Mouse (Mus musculus): ENCODE measurements around the gene Rpa2. TPM values are rescaled to one million over a fixed set of nuclear protein-coding genes. Genes with fewer than 3 reads are reported as not detected.
A peak's percentile ranks its signal among the peaks of the same experiment; 100 is the strongest.

The Rpa2 gene
- polyA plus RNA-seq, 1 experiment from 2014 or later, result 85.0 TPM

GRCm38 (mm10) chr4:132804331-132804730, 36.2 kb downstream of the Rpa2 start:
- Histone ChIP-seq H3K4me1 (replicated peaks) (peaks cover 17% of the 10 kb centered on the region), H3K27me3 (replicated peaks) (no peaks in the 10 kb centered on the region), H3K9ac (no peak overlapping the region), H3K4me2 (no peak overlapping the region), H3K9me3 (replicated peaks) (no peaks in the 10 kb centered on the region), H3K4me3 (no peak overlapping the region), H3K27ac (ENCODE audit: poor library complexity, severe bottlenecking) (no peak overlapping the region), H3K36me3 (no peaks in the 10 kb centered on the region)
- WGBS, result 84% methylated on average over 6 of the region's 6 CpGs
- no peak for ATAC-seq (ENCODE audit: insufficient number of reproducible peaks, low FRiP score)

GRCm38 (mm10) chr4:132805146-132805545, 37.0 kb downstream of the Rpa2 start:
- Histone ChIP-seq H3K27ac (ENCODE audit: poor library complexity, severe bottlenecking) (no peak overlapping the region), H3K4me2 (no peak overlapping the region), H3K9ac (no peak overlapping the region), H3K4me1 (replicated peaks) (peaks cover 21% of the 10 kb centered on the region), H3K9me3 (replicated peaks) (no peaks in the 10 kb centered on the region), H3K36me3 (no peaks in the 10 kb centered on the region), H3K27me3 (replicated peaks) (no peaks in the 10 kb centered on the region), H3K4me3 (no peak overlapping the region)
- ATAC-seq (ENCODE audit: insufficient number of reproducible peaks, low FRiP score), result no peak
- WGBS, result 74% methylated on average over 5 of the region's 5 CpGs

DNA sequence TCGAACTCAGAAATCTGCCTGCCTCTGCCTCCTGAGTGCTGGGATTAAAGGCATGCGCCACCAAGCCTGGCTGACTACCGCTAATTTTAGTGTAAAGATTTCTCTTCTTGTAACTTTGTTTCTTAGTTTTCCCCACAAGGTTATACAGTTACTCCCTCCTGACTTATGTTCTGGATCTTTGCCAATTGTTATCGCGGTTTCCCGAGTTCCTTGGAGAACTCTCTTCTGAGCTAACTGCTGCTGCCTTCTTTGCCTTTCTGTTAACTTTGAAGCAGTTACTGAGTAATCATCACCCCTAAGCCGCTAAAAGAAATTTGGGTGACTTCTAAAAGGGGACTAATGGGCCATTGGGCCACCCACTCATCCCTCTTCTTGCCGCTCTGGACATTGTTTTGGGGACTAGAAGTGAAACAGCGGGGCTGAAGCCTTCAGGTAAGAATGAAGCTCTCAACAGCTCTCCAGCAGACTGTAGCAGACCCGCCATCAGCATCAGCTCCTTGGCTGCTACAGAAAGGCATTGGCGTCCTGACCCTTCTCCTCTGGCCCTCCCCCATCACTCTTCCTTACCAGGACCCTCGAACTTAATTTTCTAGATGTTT, 37.6 kb downstream of the Rpa2 start:
- WGBS, result 56% methylated on average over 12 of the region's 12 CpGs
- H3K4me2 ChIP-seq, result no peak overlapping the region

DNA sequence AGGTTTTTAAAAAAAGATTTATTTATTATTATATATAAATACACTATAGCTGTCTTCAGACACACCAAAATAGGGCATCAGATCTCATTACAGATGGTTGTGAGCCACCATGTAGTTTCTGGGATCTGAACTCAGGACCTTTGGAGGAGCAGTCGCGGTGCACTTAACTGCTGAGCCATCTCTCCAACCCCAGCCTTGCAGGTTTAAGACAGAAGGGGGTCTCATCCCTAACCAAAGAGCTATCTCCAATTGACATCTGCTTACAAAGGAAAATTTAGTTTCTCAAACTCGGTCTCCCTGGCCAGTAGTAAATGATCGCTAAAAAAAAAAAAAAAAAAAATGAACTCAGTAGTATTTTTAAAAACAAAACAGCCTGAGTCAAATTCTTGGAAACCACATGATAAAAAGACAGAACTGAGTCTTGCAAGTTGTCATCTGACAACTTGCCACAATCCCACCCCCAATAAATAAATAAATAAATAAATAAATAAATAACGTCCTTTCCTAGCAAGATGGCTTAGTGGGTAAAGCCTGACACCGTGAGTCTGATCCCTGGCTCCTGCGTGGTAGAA, 38.6 kb downstream of the Rpa2 start:
- Histone ChIP-seq H3K9me3 (replicated peaks) (peaks cover 10% of the 10 kb centered on the region), H3K36me3 (no peaks in the 10 kb centered on the region), H3K4me2 (no peak overlapping the region), H3K27me3 (replicated peaks) (no peaks in the 10 kb centered on the region), H3K27ac (ENCODE audit: poor library complexity, severe bottlenecking) (no peak overlapping the region), H3K9ac (no peak overlapping the region), H3K4me3 (no peak overlapping the region), H3K4me1 (replicated peaks) (peaks cover 21% of the 10 kb centered on the region)
- ATAC-seq (ENCODE audit: insufficient number of reproducible peaks, low FRiP score), result no peak
- WGBS, result 86% methylated on average over 7 of the region's 7 CpGs

More for the DNA sequence above, 37.6 kb downstream of the Rpa2 start:
- no peaks in the 10 kb centered on the region for H3K27me3 ChIP-seq (replicated peaks)
- H3K4me1 ChIP-seq (replicated peaks), result peaks cover 21% of the 10 kb centered on the region
- no peak for ATAC-seq (ENCODE audit: insufficient number of reproducible peaks, low FRiP score)
- no peaks in the 10 kb centered on the region for H3K36me3 ChIP-seq
- no peak overlapping the region for H3K9ac ChIP-seq
- no peak overlapping the region for H3K4me3 ChIP-seq
- no peak overlapping the region for H3K27ac ChIP-seq (ENCODE audit: poor library complexity, severe bottlenecking)
- peaks cover 2% of the 10 kb centered on the region; the same call in 1 of the 2 replicates for H3K9me3 ChIP-seq (replicated peaks)

DNA sequence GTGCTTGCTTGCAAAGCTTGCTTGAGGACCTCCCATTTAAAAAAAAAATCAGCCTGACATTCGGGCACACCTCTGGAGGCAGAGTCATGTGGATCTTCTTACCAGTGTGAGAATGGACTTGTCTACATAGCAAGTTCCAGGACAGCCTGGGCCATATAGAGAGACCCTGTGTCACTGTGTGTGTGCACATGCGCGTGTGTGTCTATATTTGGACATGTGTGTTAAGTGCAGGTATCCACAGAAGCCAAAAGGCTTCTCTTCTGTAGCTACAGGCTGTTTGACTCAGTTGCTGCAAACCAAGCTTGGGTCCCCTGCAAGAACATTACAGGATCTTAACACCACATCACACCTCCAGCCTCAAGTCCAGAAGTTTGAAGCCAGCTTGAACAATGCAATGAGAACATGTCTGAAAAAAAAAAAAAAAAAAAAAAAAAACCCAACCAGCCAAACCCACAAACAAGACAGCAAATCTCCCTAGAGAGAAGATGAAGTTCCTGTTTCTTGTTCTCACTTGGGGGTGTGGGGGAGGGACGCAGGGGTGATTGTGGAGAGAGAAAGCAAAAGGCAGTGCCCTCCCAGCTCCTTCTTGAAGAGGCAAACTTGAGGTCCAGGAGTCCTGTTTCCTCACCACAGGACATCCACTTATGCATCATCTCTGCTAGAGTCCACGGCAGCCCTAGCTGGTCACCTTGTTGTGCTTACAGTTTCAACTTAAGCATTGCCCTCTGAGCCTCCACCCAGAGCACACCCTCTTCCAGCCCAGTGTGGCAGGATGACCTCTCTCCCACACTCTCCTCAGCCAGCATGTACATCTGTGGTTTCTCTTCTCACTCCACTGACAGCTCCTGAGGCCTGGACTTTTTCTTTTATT, 39.9 kb downstream of the Rpa2 start:
- Histone ChIP-seq H3K27ac (ENCODE audit: poor library complexity, severe bottlenecking) (peak overlapping the region; percentile 5; the same call in 1 of the 2 replicates), H3K9ac (no peak overlapping the region), H3K4me2 (0 out of 2 replicates have a peak overlapping the region, but pooled peaks have one; percentile 6), H3K4me1 (replicated peaks) (peaks cover 21% of the 10 kb centered on the region), H3K9me3 (replicated peaks) (peaks cover 10% of the 10 kb centered on the region), H3K36me3 (no peaks in the 10 kb centered on the region), H3K27me3 (replicated peaks) (no peaks in the 10 kb centered on the region), H3K4me3 (no peak overlapping the region)
- ATAC-seq (ENCODE audit: insufficient number of reproducible peaks, low FRiP score), result peak; percentile 84
- WGBS, result 51% methylated on average over 5 of the region's 5 CpGs

GRCm38 (mm10) chr4:132809621-132810020, 41.5 kb downstream of the Rpa2 start:
- Histone ChIP-seq H3K27me3 (replicated peaks) (no peaks in the 10 kb centered on the region), H3K4me1 (replicated peaks) (peaks cover 21% of the 10 kb centered on the region), H3K9ac (no peak overlapping the region), H3K4me3 (no peak overlapping the region), H3K27ac (ENCODE audit: poor library complexity, severe bottlenecking) (no peak overlapping the region), H3K36me3 (no peaks in the 10 kb centered on the region), H3K4me2 (no peak overlapping the region), H3K9me3 (replicated peaks) (peaks cover 10% of the 10 kb centered on the region)
- ATAC-seq (ENCODE audit: insufficient number of reproducible peaks, low FRiP score), result no peak
- 79% methylated on average over 5 of the region's 5 CpGs for WGBS

DNA sequence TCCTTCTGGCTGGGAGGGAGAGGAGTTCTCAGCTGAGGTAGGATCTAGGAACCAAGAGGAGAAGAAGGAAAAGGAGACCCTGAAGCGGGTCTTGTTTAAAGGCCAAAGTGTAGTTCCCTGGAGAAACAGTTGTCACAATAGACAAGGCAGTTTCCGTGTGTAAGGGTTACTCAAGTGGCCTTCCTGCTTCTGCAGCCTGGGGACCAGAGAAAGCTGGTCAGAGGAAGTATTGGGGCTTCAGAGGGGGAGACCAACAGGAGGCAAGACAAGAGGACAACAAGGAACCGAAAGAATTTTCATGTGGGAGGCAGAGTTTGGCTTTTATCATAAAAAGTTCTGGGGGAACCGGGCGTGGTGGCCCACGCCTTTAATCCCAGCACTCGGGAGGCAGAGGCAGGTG, 48.3 kb downstream of the Rpa2 start:
- H3K4me1 ChIP-seq (replicated peaks), result no peaks in the 10 kb centered on the region

GRCm38 (mm10) chr4:132816855-132817254, 48.7 kb downstream of the Rpa2 start:
- Histone ChIP-seq H3K27ac (ENCODE audit: poor library complexity, severe bottlenecking) (no peak overlapping the region), H3K9me3 (replicated peaks) (peaks cover 10% of the 10 kb centered on the region), H3K4me2 (no peak overlapping the region), H3K4me3 (no peak overlapping the region), H3K4me1 (replicated peaks) (no peaks in the 10 kb centered on the region), H3K36me3 (0 out of 2 replicates have a peak, but pooled peaks cover 2% of the 10 kb centered on the region), H3K9ac (no peak overlapping the region), H3K27me3 (replicated peaks) (no peaks in the 10 kb centered on the region)
- no peak for ATAC-seq (ENCODE audit: insufficient number of reproducible peaks, low FRiP score)
- 48% methylated on average over 2 of the region's 2 CpGs for WGBS

More for the DNA sequence above, 48.3 kb downstream of the Rpa2 start:
- Histone ChIP-seq H3K27me3 (replicated peaks) (no peaks in the 10 kb centered on the region), H3K36me3 (0 out of 2 replicates have a peak, but pooled peaks cover 2% of the 10 kb centered on the region), H3K9me3 (replicated peaks) (peaks cover 14% of the 10 kb centered on the region), H3K27ac (ENCODE audit: poor library complexity, severe bottlenecking) (no peak overlapping the region), H3K4me3 (no peak overlapping the region), H3K9ac (no peak overlapping the region), H3K4me2 (no peak overlapping the region)
- no peak for ATAC-seq (ENCODE audit: insufficient number of reproducible peaks, low FRiP score)
- WGBS, result 78% methylated on average over 7 of the region's 7 CpGs

DNA sequence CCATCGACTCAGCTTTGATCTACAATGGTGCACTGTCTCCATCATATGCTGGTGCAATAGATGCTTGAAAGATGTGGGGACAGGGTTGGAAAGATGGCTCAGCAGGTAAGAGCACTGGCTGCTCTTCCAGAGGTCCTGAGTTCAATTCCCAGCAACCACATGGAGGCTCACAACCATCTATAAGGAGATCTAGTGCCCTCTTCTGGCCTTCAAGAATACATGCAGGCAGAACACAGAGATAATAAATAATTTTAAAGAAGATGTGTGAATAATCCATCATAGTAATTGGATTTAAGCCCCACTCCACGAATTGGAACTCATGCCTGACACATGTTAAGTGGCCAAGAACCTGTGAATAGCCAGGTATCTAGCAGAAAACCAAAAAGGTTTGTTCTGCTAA, 50.3 kb downstream of the Rpa2 start:
- 50% methylated on average over 2 of the region's 2 CpGs for WGBS

GRCm38 (mm10) chr4:132823614-132824366, 55.7 kb downstream of the Rpa2 start:
- Histone ChIP-seq H3K9me3 (replicated peaks) (peaks cover 10% of the 10 kb centered on the region), H3K27me3 (replicated peaks) (no peaks in the 10 kb centered on the region), H3K27ac (ENCODE audit: poor library complexity, severe bottlenecking) (no peak overlapping the region), H3K4me3 (no peak overlapping the region), H3K36me3 (peaks cover 45% of the 10 kb centered on the region), H3K9ac (no peak overlapping the region), H3K4me1 (replicated peaks) (no peaks in the 10 kb centered on the region), H3K4me2 (no peak overlapping the region)
- ATAC-seq (ENCODE audit: insufficient number of reproducible peaks, low FRiP score), result peak; percentile 42; the same call in 1 of the 2 replicates
- 69% methylated on average over 8 of the region's 8 CpGs for WGBS

More for the DNA sequence above, 50.3 kb downstream of the Rpa2 start:
- Histone ChIP-seq H3K9ac (no peak overlapping the region), H3K27me3 (replicated peaks) (no peaks in the 10 kb centered on the region), H3K4me1 (replicated peaks) (no peaks in the 10 kb centered on the region), H3K4me3 (no peak overlapping the region), H3K36me3 (0 out of 2 replicates have a peak, but pooled peaks cover 2% of the 10 kb centered on the region), H3K9me3 (replicated peaks) (peaks cover 10% of the 10 kb centered on the region), H3K4me2 (no peak overlapping the region), H3K27ac (ENCODE audit: poor library complexity, severe bottlenecking) (no peak overlapping the region)
- no peak for ATAC-seq (ENCODE audit: insufficient number of reproducible peaks, low FRiP score)
